Mouse (Mus musculus) T-helper 1 cell (primary cell): ENCODE results near the gene Recql5.

Source experiments
- in situ Hi-C: fragments of 300-600 bp; cut with MboI, MseI; formaldehyde crosslinking; loops from one replicate; pipeline ENCODE4 v1.15.1; 2025; ENCODE audit warnings: high pct_unique_total_duplicates

Recql5 gene

DNA sequence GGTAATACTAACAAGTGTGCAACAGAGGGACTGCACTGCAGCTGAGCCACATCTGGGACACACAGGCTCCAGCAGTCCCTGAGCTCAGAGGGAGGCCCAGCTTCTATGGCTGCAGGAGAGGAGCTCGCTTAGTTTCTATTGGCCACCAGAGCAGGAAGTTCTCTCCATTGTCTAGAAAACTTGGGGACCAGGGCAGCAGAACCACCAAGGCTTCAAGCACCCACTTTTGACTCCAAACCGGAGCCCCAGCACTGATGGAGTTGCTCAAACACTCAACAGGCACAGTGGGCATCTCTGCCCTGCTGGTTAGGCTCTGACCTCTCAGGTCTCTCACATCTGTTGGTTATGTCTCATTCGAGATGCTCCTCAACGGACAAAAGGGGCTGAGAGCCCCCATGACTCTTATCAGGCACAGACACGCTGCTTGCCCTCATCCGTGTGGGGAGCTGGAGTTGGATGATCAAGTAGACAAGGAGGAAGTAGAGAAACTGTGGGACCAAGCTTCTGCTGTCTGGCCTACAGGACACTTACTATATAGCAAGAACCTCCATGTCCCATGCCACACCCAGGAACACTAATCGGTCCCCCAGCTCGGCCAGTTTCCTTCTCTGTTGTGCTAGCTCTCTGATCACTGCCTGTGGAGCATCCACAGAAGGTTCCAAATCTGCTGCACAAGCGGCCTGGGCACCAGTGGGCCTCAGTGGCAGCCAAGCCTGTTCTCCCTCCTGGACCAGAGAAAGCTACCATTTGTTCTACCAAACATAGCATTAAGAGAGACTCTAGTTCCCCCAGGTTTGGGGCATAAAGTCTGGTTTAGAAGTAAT is 31.7 kb downstream of the Recql5 start:
- in situ Hi-C loops = no loop called here

DNA sequence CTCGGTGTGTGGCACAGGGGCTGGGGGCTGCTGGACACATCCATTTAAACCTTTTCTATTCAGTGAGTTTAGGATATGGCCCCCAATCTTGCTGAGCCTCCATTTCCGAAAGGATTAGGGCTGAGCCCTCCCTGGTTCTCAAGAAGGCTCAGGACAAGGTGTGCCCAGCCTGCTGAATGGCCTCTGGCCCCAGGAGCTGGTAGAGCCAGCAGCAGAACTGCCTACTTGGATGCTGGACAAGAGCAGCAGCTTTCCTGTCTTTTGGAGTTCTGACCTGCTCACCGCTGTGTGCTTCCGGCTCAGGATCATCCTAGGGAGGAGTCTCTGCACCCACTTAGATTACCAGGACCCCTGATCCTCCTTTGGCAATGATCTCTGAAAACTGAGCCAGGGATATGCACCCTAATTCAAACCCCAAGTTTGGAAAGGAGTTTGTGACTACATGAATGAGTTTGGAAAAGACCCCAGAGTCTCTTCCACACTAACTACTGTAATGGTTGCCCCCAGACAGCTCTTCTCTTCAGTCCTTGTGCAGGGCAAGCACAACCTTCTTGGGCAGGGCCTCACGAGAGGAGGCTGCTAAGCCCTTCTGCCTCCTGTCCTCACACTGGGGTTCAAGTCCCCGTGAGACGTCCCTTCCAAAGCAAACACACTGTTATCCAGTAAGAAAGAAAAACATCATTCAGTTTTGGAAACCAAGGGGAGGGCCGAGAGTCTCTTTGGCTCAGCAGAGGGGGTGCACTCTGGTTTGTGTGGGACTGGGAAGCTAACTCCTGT is 32.5 kb downstream of the Recql5 start:
- in situ Hi-C loops = no loop called here

- in situ Hi-C loops = no loop called here
Observed at GRCm38 (mm10) chr11:115899486-115900266, 33.6 kb downstream of the Recql5 start, which contains the start of gene Smim5. Gene Smim5 (plus strand): TSS chr11:115899966.

DNA sequence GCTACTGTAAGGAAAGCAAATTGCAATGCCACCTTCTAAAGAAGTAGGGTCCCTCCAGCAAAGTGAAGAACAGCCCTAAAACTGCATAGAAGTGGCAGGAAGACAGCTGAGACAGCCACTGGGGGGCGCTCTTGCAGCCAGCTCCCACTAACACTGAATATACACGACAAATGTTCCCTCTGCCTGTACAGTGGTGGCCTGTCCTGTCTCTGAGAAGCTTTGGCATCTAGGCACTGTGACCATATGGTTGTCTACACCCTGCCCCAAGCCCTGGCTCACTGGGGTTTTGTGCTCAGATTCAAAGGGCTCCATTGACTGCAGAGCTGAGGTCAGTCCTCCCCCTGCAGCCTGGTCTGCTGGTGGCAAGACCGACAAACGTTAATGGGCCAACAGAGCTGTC is 34.4 kb downstream of the Recql5 start:
- in situ Hi-C loops = no loop called here

- in situ Hi-C loops = no loop called here
Observed at GRCm38 (mm10) chr11:115898446-115898845, 34.8 kb downstream of the Recql5 start.

- in situ Hi-C loops = no loop called here
Observed at GRCm38 (mm10) chr11:115894755-115895520, 38.3 kb downstream of the Recql5 start.

GRCm38 (mm10) chr11:115893071-115893470 is 40.2 kb downstream of the Recql5 start:
- in situ Hi-C loops = no loop called here

DNA sequence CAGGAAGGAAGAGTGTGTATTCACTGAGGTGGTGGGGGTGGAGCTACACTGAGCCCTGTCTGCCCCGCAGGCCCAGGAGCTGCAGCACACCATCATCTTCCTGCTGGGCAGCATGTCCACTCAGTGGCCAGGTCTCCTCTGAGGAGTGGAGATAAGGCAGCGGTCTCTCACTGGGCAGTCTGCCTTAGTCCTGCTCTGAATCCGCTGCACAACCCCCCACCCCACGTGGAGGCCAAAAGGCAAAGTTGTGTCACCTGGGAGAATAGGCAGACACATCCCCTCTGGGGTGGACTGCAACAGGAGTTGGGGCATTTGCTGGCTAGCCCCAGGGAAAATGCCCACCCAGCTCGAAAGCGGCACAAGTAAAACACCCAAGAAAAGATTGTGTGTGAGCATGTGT is 41.1 kb downstream of the Recql5 start:
- in situ Hi-C loops = no loop called here

- in situ Hi-C loops = no loop called here
Observed at GRCm38 (mm10) chr11:115889159-115889558, 44.1 kb downstream of the Recql5 start.

GRCm38 (mm10) chr11:115888020-115888419 is 45.3 kb downstream of the Recql5 start:
- in situ Hi-C loops = no loop called here

- in situ Hi-C loops = no loop called here
Observed at GRCm38 (mm10) chr11:115886446-115886845, 46.8 kb downstream of the Recql5 start.

DNA sequence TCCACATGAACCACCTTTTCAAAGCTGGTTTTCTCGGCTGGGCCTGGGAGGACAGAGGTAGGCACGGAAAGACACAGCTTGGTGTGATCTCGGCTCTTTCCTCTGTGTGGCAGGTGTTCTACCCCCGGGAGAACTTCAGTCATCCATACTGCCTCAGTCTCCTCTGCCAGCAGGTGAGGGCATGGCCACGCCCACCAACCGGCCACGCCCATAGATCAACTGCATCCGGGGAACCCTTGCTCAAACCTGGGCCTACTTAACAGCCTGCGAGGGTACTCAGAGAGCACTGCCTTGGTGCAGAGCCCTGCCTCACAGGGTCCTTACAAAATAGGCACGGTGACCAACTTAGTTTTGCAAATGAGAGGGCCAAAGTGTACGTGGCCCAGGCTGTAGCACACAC is 48.0 kb downstream of the Recql5 start:
- in situ Hi-C loops = no loop called here

- in situ Hi-C loops = no loop called here
Observed at GRCm38 (mm10) chr11:115884361-115884760, 48.9 kb downstream of the Recql5 start.

DNA sequence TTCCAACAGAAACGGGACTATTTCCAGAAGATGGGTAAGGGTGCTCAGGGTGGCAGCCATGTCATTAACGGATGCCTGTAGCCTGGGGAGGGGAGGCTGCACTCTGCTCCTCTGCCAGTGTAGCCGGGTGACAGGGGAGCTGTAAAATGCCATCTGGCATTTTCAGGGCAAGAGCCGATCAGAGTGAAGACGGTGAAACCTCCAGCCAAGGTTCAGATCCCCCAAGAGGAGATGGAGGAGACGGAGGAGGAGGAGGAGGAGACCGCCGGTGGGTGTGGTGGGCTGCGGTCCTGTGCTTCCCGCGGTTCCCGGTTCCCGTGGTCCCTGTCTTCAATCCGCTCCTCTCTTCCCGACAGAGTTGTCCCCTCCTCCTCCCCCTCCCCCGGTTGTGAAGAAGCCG is 50.0 kb downstream of the Recql5 start:
- in situ Hi-C loops = no loop called here

DNA sequence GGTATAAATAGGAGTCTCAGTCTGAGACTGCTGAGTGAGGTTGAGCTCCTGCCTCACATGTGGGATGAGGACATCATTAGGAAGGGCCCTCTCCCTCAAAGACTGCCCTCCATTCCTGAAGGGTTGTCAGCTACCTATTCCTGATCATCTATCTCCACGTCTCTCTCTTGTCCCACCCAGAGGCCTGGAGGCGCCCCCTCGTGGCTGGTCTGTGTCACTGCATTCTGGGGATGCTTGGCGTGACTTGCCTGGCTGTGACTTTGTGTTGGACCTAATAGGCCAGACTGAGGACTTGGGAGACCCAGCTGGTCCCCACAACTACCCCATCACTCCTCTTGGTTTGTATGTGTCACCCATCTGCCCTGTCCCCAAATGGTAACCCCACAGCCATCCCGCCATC is 52.3 kb downstream of the Recql5 start:
- in situ Hi-C loops = no loop called here

DNA sequence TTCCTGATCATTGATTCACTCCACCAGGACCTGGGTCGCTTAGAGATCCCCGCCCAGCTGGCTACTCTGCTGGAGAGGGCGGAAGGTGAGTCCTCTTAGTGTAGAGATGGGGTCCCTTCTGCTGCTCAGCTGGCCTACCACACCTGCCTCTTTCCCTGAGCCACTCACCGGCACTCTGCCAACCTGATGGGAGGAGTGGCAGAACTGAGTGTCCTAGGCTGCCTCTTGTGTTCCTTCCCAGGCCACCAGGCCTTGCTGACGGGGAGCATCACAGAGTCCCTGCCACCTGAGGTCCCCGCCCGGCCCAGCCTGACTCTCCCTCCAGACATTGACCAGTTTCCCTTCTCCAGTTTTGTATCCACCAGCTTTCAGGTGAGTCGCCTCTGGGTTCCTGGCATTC is 55.2 kb downstream of the Recql5 start:
- in situ Hi-C loops = no loop called here

- in situ Hi-C loops = no loop called here
Observed at GRCm38 (mm10) chr11:115877174-115877755, 56.0 kb downstream of the Recql5 start.

GRCm38 (mm10) chr11:115876438-115876837 is 56.8 kb downstream of the Recql5 start:
- in situ Hi-C loops = no loop called here

GRCm38 (mm10) chr11:115875935-115876334 is 57.3 kb downstream of the Recql5 start:
- in situ Hi-C loops = no loop called here

GRCm38 (mm10) chr11:115872437-115872836 is 60.8 kb downstream of the Recql5 start:
- in situ Hi-C loops = no loop called here

DNA sequence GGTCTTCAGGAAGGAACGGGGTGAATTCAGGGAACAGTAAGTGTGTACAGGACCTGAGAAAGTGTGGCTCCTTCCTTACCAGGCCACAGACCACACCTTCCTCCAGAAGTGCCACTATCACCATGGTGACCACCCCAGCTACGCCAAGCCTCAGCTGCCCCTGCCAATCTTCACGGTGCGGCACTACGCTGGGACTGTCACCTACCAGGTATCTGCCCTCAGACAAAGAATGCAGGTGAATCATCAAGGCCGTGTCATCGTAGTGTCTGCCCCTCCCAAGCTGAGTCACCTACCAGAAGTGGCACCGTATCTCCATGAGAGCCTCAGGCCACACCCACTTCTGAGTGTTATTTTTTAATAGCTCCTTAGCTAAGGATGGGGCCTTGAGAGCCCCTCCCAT is 63.9 kb downstream of the Recql5 start:
- in situ Hi-C loops = no loop called here
